Mouse (Mus musculus) MEL (cell line): ENCODE measurements at regions not wholly inside any gene's neighbourhood (a gene's known extent, or its start where the extent isn't known, plus 50 kb on each side); places are given as distances from the start of the nearest gene placed in this dataset.

ENCODE experiments used
- CHD2 ChIP-seq: IDR thresholded peaks from 2 replicates; pipeline ENCODE4 v1.6.1; 2011; ENCODE audit warnings: low read length, improper control_type of control experiment
- CTCF ChIP-seq, 3 experiments: IDR thresholded peaks in 2 of 3; conservative IDR thresholded peaks in 1 of 3; 2 replicates each; pipeline ENCODE4 v1.5.1; 2011 to 2012; ENCODE audit warnings: low read length in 3 of 3, low read depth in 2 of 3, mild to moderate bottlenecking in 2 of 3, improper control_type of control experiment in 1 of 3, inconsistent platforms in 1 of 3, mixed read lengths in 1 of 3, moderate library complexity in 1 of 3; ENCODE audit not compliant: control insufficient read depth in 1 of 3, insufficient read depth in 1 of 3, poor library complexity in 1 of 3, severe bottlenecking in 1 of 3
- EP300 ChIP-seq, 2 experiments: IDR thresholded peaks; 2 replicates each; pipeline ENCODE4 v1.6.1; 2011; ENCODE audit warnings: improper control_type of control experiment in 2 of 2, low read length in 2 of 2, low read depth in 1 of 2, mild to moderate bottlenecking in 1 of 2
- HCFC1 ChIP-seq: IDR thresholded peaks from 2 replicates; pipeline ENCODE4 v1.6.1; 2012; ENCODE audit warnings: low read depth, mild to moderate bottlenecking, inconsistent platforms, low read length, improper control_type of control experiment, moderate library complexity
- MEF2A ChIP-seq: IDR thresholded peaks from 2 replicates; pipeline ENCODE4 v1.6.1; 2014; ENCODE audit warnings: low read depth, mild to moderate bottlenecking, inconsistent platforms, low read length, improper control_type of control experiment; ENCODE audit not compliant: poor library complexity, insufficient replicate concordance, severe bottlenecking; ENCODE audit errors: extremely low read depth
- NRF1 ChIP-seq: IDR thresholded peaks from 2 replicates; pipeline ENCODE4 v1.6.1; 2014; ENCODE audit warnings: low read depth, mild to moderate bottlenecking, inconsistent platforms, low read length, improper control_type of control experiment, moderate library complexity; ENCODE audit not compliant: poor library complexity, insufficient read depth, severe bottlenecking
- POLR2A ChIP-seq, 2 experiments: IDR thresholded peaks; 2 replicates each; pipeline ENCODE4 v1.6.1; 2011 to 2012; ENCODE audit warnings: low read length in 2 of 2, mild to moderate bottlenecking in 2 of 2, control low read depth in 1 of 2, improper control_type of control experiment in 1 of 2, low read depth in 1 of 2, moderate library complexity in 1 of 2; ENCODE audit not compliant: control insufficient read depth in 1 of 2, insufficient read depth in 1 of 2, poor library complexity in 1 of 2

DNA sequence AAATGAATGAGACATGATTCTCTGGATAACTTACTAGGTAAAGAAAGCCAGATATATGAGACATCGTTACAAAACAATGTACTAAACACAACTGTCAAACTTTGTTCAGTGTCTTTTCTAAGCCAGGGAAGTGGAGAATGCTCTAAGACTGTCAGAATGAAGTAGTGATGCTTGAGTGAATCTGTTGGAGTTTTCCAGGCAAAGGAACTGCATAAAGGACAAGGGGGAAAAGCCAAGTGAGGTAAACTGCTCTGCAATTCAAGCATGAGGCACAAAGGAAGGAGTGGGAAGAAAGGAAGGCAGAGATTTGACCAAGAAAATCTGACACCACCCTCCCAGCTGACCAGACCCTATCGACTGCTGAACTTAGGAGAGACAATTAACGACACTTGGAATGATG, 500.3 kb upstream of the Rps6ka3 start:
- TF ChIP-seq NRF1 (no peak), CTCF (IDR thresholded peaks at IDR 0.05 in 2 of 3, conservative IDR thresholded peaks at IDR 0.05 in 1 of 3; ENCODE audit: control insufficient read depth in 1 of 3, insufficient read depth in 1 of 3, low read depth in 2 of 3, low read length in 3 of 3, poor library complexity in 1 of 3, severe bottlenecking in 1 of 3) (no peak), MEF2A (no peak), EP300 (IDR thresholded peaks at IDR 0.05; ENCODE audit: low read depth in 1 of 2, low read length in 2 of 2) (no peak), HCFC1 (no peak), POLR2A (IDR thresholded peaks at IDR 0.05; ENCODE audit: control insufficient read depth in 1 of 2, insufficient read depth in 1 of 2, low read depth in 1 of 2, low read length in 2 of 2, poor library complexity in 1 of 2) (no peak), CHD2 (no peak)
